Mouse (Mus musculus) liver, postnatal 0 days (tissue): Measurements from ENCODE around the gene Sema7a. TPM values are rescaled to one million over a fixed set of nuclear protein-coding genes. Genes with fewer than 3 reads are reported as not detected.

Source experiments
- ATAC-seq: fragments of 200-750 bp; cut with Nextera tagmentation; 2 replicates; pipeline ENCODE4 v1.8.0; 2017; ENCODE audit warnings: mild to moderate bottlenecking, moderate library complexity
- DNase-seq: peaks from one replicate; pipeline ENCODE4 v3.0.0-alpha.2; 2016
- H3K27ac ChIP-seq: fragments of 300-500 bp; sonication (generic); 2 replicates; pipeline ENCODE4 v1.5.1; 2014; ENCODE audit warnings: antibody characterized with exemption, moderate library complexity, mild to moderate bottlenecking, low read depth
- H3K27me3 ChIP-seq: fragments of 300-500 bp; sonication (generic); 2 replicates; pipeline ENCODE4 v1.6.1; 2014; ENCODE audit warnings: low read length, control low read depth, mixed read lengths; ENCODE audit not compliant: insufficient read depth
- H3K36me3 ChIP-seq: fragments of 300-500 bp; sonication (generic); replicated peaks from 2 replicates; pipeline ENCODE4 v1.6.1; 2014; ENCODE audit warnings: mild to moderate bottlenecking, control low read depth, low read length, moderate library complexity, mixed read lengths; ENCODE audit not compliant: insufficient read depth
- H3K4me1 ChIP-seq: fragments of 300-500 bp; sonication (generic); 2 replicates; pipeline ENCODE4 v1.6.1; 2014; ENCODE audit warnings: antibody characterized with exemption, mild to moderate bottlenecking, control low read depth; ENCODE audit not compliant: insufficient read depth
- H3K4me2 ChIP-seq: fragments of 300-500 bp; sonication (generic); 2 replicates; pipeline ENCODE4 v1.6.1; 2014; ENCODE audit warnings: low read depth, mild to moderate bottlenecking, low read length, moderate library complexity, mixed read lengths
- H3K4me3 ChIP-seq: fragments of 300-500 bp; sonication (generic); 2 replicates; pipeline ENCODE4 v1.5.1; 2014; ENCODE audit warnings: low read depth, low read length
- H3K9ac ChIP-seq: fragments of 300-500 bp; sonication (generic); replicated peaks from 2 replicates; pipeline ENCODE4 v1.6.1; 2014; ENCODE audit warnings: mild to moderate bottlenecking, moderate library complexity
- H3K9me3 ChIP-seq: fragments of 300-500 bp; sonication (generic); 2 replicates; pipeline ENCODE4 v1.6.1; 2016; ENCODE audit warnings: mild to moderate bottlenecking, control low read depth, low read length, mixed read lengths
- CTCF ChIP-seq: sonication (generic); IDR thresholded peaks from 2 replicates; pipeline ENCODE4 v1.5.1; 2016; ENCODE audit warnings: antibody characterized with exemption, low read depth
- EP300 ChIP-seq: IDR thresholded peaks from 2 replicates; pipeline ENCODE4 v1.6.1; 2016; ENCODE audit warnings: antibody characterized with exemption, low read depth, mild to moderate bottlenecking
- WGBS: fragments of 180-500 bp; shearing (Covaris S2); extraction: QIAGEN DNeasy Blood & Tissue Kit; methylation state at CpG from one replicate; pipeline ENCODE4 v1.1.7; 2014; ENCODE audit not compliant: insufficient replicate concordance; 5-methylcytosine and 5-hydroxymethylcytosine counted together
- polyA plus RNA-seq: library from polyadenylated mRNA; unstranded; fragments of >200 nt; fragmentation: Nextera tagmentation; extraction: Ambion mirVana; gene quantifications from 2 replicates; pipeline ENCODE4 v1.2.1, GENCODE M21; 2015

Sema7a gene
- polyA plus RNA-seq, result 0.11 TPM in 1 of 2 replicates, not detected in the other

- no peaks in the 10 kb centered on the region for H3K9me3 ChIP-seq
- peaks cover 7% of the 10 kb centered on the region for H3K4me1 ChIP-seq
- TF ChIP-seq EP300, result no peak
- TF ChIP-seq CTCF, result no peak
- no peak within 1 kb of the TSS for H3K27ac ChIP-seq
- ATAC-seq, result peak; percentile 67
- H3K4me3 ChIP-seq, result peak within 1 kb of the TSS; percentile 64
- peak; percentile 69 for DNase-seq
- H3K27me3 ChIP-seq, result peaks cover 65% of the 10 kb centered on the region
- H3K36me3 ChIP-seq, result no peaks in the 10 kb centered on the region
- H3K9ac ChIP-seq, result peak within 1 kb of the TSS; percentile 53
- WGBS, result 6% methylated on average over 50 of the region's 60 CpGs
- H3K4me2 ChIP-seq, result peak within 1 kb of the TSS; percentile 98
Observed at GRCm38 (mm10) chr9:57939431-57940348, at the start of gene Sema7a. Gene Sema7a, plus strand, starts transcription at chr9:57940112.

GRCm38 (mm10) chr9:57900478-57900877 is 39.4 kb upstream of the Sema7a start:
- H3K4me1 ChIP-seq, result peaks cover 6% of the 10 kb centered on the region; the same call in 1 of the 2 replicates
- ATAC-seq (no peak), DNase-seq (no peak)
- no peak overlapping the region for H3K27ac ChIP-seq
- H3K36me3 ChIP-seq, result no peaks in the 10 kb centered on the region
- H3K4me2 ChIP-seq, result no peak overlapping the region
- no peak overlapping the region for H3K4me3 ChIP-seq
- H3K27me3 ChIP-seq, result no peaks in the 10 kb centered on the region
- H3K9ac ChIP-seq, result no peak overlapping the region
- no peak for TF ChIP-seq CTCF
- TF ChIP-seq EP300, result no peak
- 36% methylated on average over 10 of the region's 10 CpGs for WGBS
- H3K9me3 ChIP-seq, result no peaks in the 10 kb centered on the region

- no peak for DNase-seq
- peaks cover 6% of the 10 kb centered on the region; the same call in 1 of the 2 replicates for H3K4me1 ChIP-seq
- H3K9ac ChIP-seq, result no peak overlapping the region
- no peak overlapping the region for H3K4me3 ChIP-seq
- TF ChIP-seq CTCF (no peak), EP300 (no peak)
- ATAC-seq, result no peak
- H3K27me3 ChIP-seq, result no peaks in the 10 kb centered on the region
- H3K36me3 ChIP-seq, result no peaks in the 10 kb centered on the region
- WGBS, result 47% methylated on average over 9 of the region's 9 CpGs
- no peak overlapping the region for H3K4me2 ChIP-seq
- no peaks in the 10 kb centered on the region for H3K9me3 ChIP-seq
- no peak overlapping the region for H3K27ac ChIP-seq
Observed at GRCm38 (mm10) chr9:57901197-57901596, 38.7 kb upstream of the Sema7a start.

GRCm38 (mm10) chr9:57901601-57902000 is 38.3 kb upstream of the Sema7a start:
- 72% methylated on average over 3 of the region's 3 CpGs for WGBS
- TF ChIP-seq EP300 (no peak), CTCF (no peak)

GRCm38 (mm10) chr9:57902132-57902531 is 37.8 kb upstream of the Sema7a start:
- Histone ChIP-seq H3K4me1 (peaks cover 6% of the 10 kb centered on the region; the same call in 1 of the 2 replicates), H3K27ac (no peak overlapping the region), H3K36me3 (no peaks in the 10 kb centered on the region), H3K4me2 (no peak overlapping the region), H3K9me3 (no peaks in the 10 kb centered on the region), H3K27me3 (no peaks in the 10 kb centered on the region), H3K4me3 (no peak overlapping the region), H3K9ac (no peak overlapping the region)
- DNase-seq (no peak), ATAC-seq (no peak)
- TF ChIP-seq EP300 (no peak), CTCF (no peak)
- 73% methylated on average over 4 of the region's 4 CpGs for WGBS

More at GRCm38 (mm10) chr9:57901601-57902000, 38.3 kb upstream of the Sema7a start:
- Histone ChIP-seq H3K9me3 (no peaks in the 10 kb centered on the region), H3K27me3 (no peaks in the 10 kb centered on the region), H3K4me1 (peaks cover 6% of the 10 kb centered on the region; the same call in 1 of the 2 replicates), H3K9ac (no peak overlapping the region), H3K36me3 (no peaks in the 10 kb centered on the region), H3K4me3 (no peak overlapping the region), H3K4me2 (no peak overlapping the region), H3K27ac (no peak overlapping the region)
- DNase-seq, result no peak
- ATAC-seq, result no peak

- Histone ChIP-seq H3K27ac (no peak overlapping the region), H3K4me3 (no peak overlapping the region), H3K4me2 (no peak overlapping the region), H3K4me1 (peaks cover 6% of the 10 kb centered on the region; the same call in 1 of the 2 replicates), H3K9me3 (no peaks in the 10 kb centered on the region), H3K27me3 (no peaks in the 10 kb centered on the region), H3K9ac (no peak overlapping the region), H3K36me3 (no peaks in the 10 kb centered on the region)
- WGBS, result 62% methylated on average over 8 of the region's 8 CpGs
- 0 out of 2 replicates have a peak, but pooled peaks have one; percentile 12 for ATAC-seq
- TF ChIP-seq CTCF (0 out of 2 replicates have a peak, but pooled peaks have one; percentile 7), EP300 (no peak)
- DNase-seq, result no peak
Observed at GRCm38 (mm10) chr9:57903589-57904249, 36.2 kb upstream of the Sema7a start.
